Mouse (Mus musculus) liver, embryonic 13.5 days (tissue): ENCODE data around the gene Ccdc113. TPM values are rescaled to one million over a fixed set of nuclear protein-coding genes. Genes with fewer than 3 reads are reported as not detected.

ENCODE experiments used
- ATAC-seq: fragments of 200-750 bp; cut with Nextera tagmentation; 2 replicates; pipeline ENCODE4 v1.8.0; 2017; ENCODE audit warnings: low read depth, mild to moderate bottlenecking, moderate number of reproducible peaks, moderate library complexity
- DNase-seq: peaks from one replicate; pipeline ENCODE4 v3.0.0; 2022
- H3K27ac ChIP-seq: fragments of 300-500 bp; sonication (generic); 2 replicates; pipeline ENCODE4 v1.5.1; 2015; ENCODE audit warnings: moderate library complexity, mild to moderate bottlenecking, inconsistent platforms
- H3K27me3 ChIP-seq: fragments of 300-500 bp; sonication (generic); 2 replicates; pipeline ENCODE4 v1.6.1; 2015; ENCODE audit warnings: mild to moderate bottlenecking, inconsistent platforms
- H3K36me3 ChIP-seq: fragments of 300-500 bp; sonication (generic); 2 replicates; pipeline ENCODE4 v1.6.1; 2015; ENCODE audit warnings: mild to moderate bottlenecking, inconsistent platforms
- H3K4me1 ChIP-seq: fragments of 300-500 bp; sonication (generic); replicated peaks from 2 replicates; pipeline ENCODE4 v1.6.1; 2015; ENCODE audit warnings: inconsistent platforms
- H3K4me2 ChIP-seq: fragments of 300-500 bp; sonication (generic); 2 replicates; pipeline ENCODE4 v1.6.1; 2015; ENCODE audit warnings: inconsistent platforms, mild to moderate bottlenecking, moderate library complexity
- H3K4me3 ChIP-seq: fragments of 300-500 bp; sonication (generic); replicated peaks from 2 replicates; pipeline ENCODE4 v1.5.1; 2015; ENCODE audit warnings: mild to moderate bottlenecking, inconsistent platforms
- H3K9ac ChIP-seq: fragments of 300-500 bp; sonication (generic); 2 replicates; pipeline ENCODE4 v1.6.1; 2015; ENCODE audit warnings: mild to moderate bottlenecking, inconsistent platforms
- H3K9me3 ChIP-seq: fragments of 300-500 bp; sonication (generic); replicated peaks from 2 replicates; pipeline ENCODE4 v1.6.1; 2016; ENCODE audit warnings: inconsistent platforms
- WGBS: fragments of 180-500 bp; shearing (Covaris S2); methylation state at CpG from one replicate; pipeline ENCODE4 v1.1.7; 2015; ENCODE audit not compliant: insufficient replicate concordance; 5-methylcytosine and 5-hydroxymethylcytosine counted together
- polyA plus RNA-seq: library from polyadenylated mRNA; unstranded; fragments of >200 nt; fragmentation: Nextera tagmentation; extraction: Ambion mirVana; gene quantifications from 2 replicates; pipeline ENCODE4 v1.2.1, GENCODE M21; 2015

The Ccdc113 gene
- polyA plus RNA-seq, 1 experiment from 2014 or later: not detected

- DNase-seq (no peak), ATAC-seq (no peak)
- Histone ChIP-seq H3K9me3 (no peaks in the 10 kb centered on the region), H3K9ac (no peak overlapping the region), H3K36me3 (no peaks in the 10 kb centered on the region), H3K4me1 (no peaks in the 10 kb centered on the region; the same call in 1 of the 2 replicates), H3K27ac (no peak overlapping the region), H3K4me3 (no peak overlapping the region), H3K4me2 (no peak overlapping the region), H3K27me3 (no peaks in the 10 kb centered on the region)
- 66% methylated on average over 7 of the region's 7 CpGs for WGBS
These were observed 31.5 kb upstream of the Ccdc113 start for GRCm38 (mm10) chr8:95502431-95502830.

DNA sequence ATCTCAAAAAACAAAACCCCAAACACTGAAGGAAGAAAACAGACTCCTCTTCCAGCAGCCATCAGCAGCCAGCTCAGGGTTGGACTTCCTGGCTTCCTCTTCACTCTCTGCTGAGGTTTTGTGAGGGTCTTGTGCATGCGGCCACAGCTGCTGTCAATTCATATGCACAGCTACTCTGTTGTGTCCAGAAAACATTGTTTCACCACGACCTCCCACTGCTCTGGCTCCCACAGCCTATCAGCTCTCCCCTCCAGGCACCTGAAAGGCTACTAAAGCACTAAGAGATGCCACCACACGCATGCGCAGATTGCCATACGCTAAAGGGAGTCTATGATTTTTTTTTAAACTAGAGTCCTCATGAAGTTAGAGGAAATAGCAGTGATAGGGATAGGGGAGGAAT, 29.1 kb upstream of the Ccdc113 start:
- DNase-seq (no peak), ATAC-seq (no peak)
- H3K36me3 ChIP-seq: no peaks in the 10 kb centered on the region
- no peak overlapping the region for H3K4me2 ChIP-seq
- no peaks in the 10 kb centered on the region for H3K4me1 ChIP-seq
- no peak overlapping the region for H3K27ac ChIP-seq
- H3K9me3 ChIP-seq: no peaks in the 10 kb centered on the region
- H3K4me3 ChIP-seq: no peak overlapping the region
- no peaks in the 10 kb centered on the region for H3K27me3 ChIP-seq
- no peak overlapping the region for H3K9ac ChIP-seq
- WGBS: 60% methylated on average over 5 of the region's 5 CpGs

DNA sequence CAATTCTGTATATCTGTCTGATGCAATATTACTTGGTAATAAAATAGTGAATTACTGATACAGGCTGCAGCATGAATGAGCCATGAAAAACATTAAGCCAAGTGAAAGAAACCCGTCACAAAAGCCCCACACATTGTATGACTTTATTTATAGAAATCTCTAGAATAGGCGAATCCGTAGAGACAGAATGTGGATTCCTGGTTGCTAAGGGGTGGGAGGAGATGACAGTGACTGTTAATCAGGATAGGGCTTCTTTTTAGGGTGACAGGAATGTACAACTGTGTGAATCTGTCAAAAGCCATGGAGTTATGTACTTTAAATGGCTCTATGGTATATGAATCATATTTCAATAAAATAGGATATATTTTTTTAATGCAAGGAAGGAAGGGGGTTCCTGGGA, 28.3 kb upstream of the Ccdc113 start:
- no peaks in the 10 kb centered on the region for H3K36me3 ChIP-seq
- ATAC-seq (no peak), DNase-seq (no peak)
- no peak overlapping the region for H3K9ac ChIP-seq
- H3K4me3 ChIP-seq: no peak overlapping the region
- H3K9me3 ChIP-seq: no peaks in the 10 kb centered on the region
- H3K27ac ChIP-seq: no peak overlapping the region
- WGBS: 67% methylated on average over 3 of the region's 3 CpGs
- H3K27me3 ChIP-seq: no peaks in the 10 kb centered on the region
- H3K4me1 ChIP-seq: no peaks in the 10 kb centered on the region
- H3K4me2 ChIP-seq: no peak overlapping the region

DNA sequence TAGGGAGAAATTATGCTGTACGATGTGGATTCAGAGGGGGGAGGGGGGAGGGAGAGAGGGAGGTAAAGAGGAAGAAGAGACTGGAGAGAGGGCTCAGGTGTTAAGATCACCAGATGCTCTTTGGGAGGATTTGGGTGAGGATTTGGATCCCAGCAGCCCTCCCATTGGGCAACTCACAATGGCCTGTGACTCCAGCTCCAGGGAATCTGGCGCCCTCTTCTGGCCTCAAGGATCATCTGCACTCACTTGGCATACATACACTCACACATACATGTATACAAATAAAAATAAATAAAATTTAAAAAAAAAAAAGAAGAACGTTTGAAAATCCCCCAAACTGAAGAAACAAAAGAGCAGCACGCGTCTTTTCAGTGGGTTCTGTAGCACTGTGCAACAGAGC, 27.6 kb upstream of the Ccdc113 start:
- Histone ChIP-seq H3K4me2 (no peak overlapping the region), H3K9me3 (no peaks in the 10 kb centered on the region), H3K4me1 (no peaks in the 10 kb centered on the region), H3K27me3 (no peaks in the 10 kb centered on the region), H3K4me3 (no peak overlapping the region), H3K9ac (no peak overlapping the region), H3K27ac (no peak overlapping the region), H3K36me3 (no peaks in the 10 kb centered on the region)
- no peak for ATAC-seq
- WGBS: 59% methylated on average over 5 of the region's 5 CpGs
- DNase-seq: no peak

GRCm38 (mm10) chr8:95512257-95512656, 21.6 kb upstream of the Ccdc113 start:
- DNase-seq (no peak), ATAC-seq (no peak)
- H3K4me1 ChIP-seq: no peaks in the 10 kb centered on the region
- no peak overlapping the region for H3K9ac ChIP-seq
- H3K36me3 ChIP-seq: no peaks in the 10 kb centered on the region
- WGBS: 65% methylated on average over 4 of the region's 4 CpGs
- H3K9me3 ChIP-seq: no peaks in the 10 kb centered on the region
- no peak overlapping the region for H3K4me2 ChIP-seq
- H3K27me3 ChIP-seq: no peaks in the 10 kb centered on the region
- H3K4me3 ChIP-seq: no peak overlapping the region
- H3K27ac ChIP-seq: no peak overlapping the region

GRCm38 (mm10) chr8:95513219-95513618, 20.7 kb upstream of the Ccdc113 start:
- DNase-seq (no peak), ATAC-seq (no peak)
- no peak overlapping the region for H3K9ac ChIP-seq
- 63% methylated on average over 4 of the region's 4 CpGs for WGBS
- no peaks in the 10 kb centered on the region for H3K9me3 ChIP-seq
- H3K4me1 ChIP-seq: no peaks in the 10 kb centered on the region
- H3K27ac ChIP-seq: no peak overlapping the region
- no peaks in the 10 kb centered on the region for H3K27me3 ChIP-seq
- no peak overlapping the region for H3K4me2 ChIP-seq
- H3K4me3 ChIP-seq: no peak overlapping the region
- H3K36me3 ChIP-seq: no peaks in the 10 kb centered on the region

- H3K9me3 ChIP-seq: no peaks in the 10 kb centered on the region
- H3K9ac ChIP-seq: no peak overlapping the region
- no peaks in the 10 kb centered on the region for H3K27me3 ChIP-seq
- no peaks in the 10 kb centered on the region for H3K36me3 ChIP-seq
- no peak overlapping the region for H3K4me3 ChIP-seq
- H3K27ac ChIP-seq: no peak overlapping the region
- no peaks in the 10 kb centered on the region for H3K4me1 ChIP-seq
- ATAC-seq (no peak), DNase-seq (no peak)
- H3K4me2 ChIP-seq: no peak overlapping the region
- WGBS: 62% methylated on average over 6 of the region's 6 CpGs
These were observed 17.0 kb upstream of the Ccdc113 start for GRCm38 (mm10) chr8:95516928-95517327.

DNA sequence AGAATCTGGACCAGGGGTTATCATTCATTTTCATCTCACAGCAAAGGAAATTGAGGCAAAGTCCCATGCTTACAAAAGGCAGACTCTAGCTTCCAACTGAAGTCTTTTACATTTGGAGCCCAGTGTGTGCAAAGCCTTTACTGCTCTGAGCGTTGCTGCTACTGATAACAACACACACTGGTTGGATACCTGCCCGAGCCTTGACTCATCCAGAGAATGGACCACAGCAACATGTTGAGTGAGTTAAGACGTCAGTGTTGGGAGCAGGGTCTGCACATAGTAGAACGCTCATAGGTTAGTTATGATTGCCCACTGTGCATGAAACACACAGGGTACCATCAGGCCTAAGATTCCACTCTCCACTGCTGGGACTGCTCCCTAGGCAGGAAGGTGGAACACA, 9.9 kb upstream of the Ccdc113 start:
- no peaks in the 10 kb centered on the region for H3K36me3 ChIP-seq
- no peaks in the 10 kb centered on the region; the same call in 1 of the 2 replicates for H3K27me3 ChIP-seq
- H3K4me2 ChIP-seq: no peak overlapping the region
- H3K4me3 ChIP-seq: no peak overlapping the region
- H3K9me3 ChIP-seq: no peaks in the 10 kb centered on the region
- no peaks in the 10 kb centered on the region for H3K4me1 ChIP-seq
- no peak for DNase-seq
- no peak overlapping the region for H3K9ac ChIP-seq
- 59% methylated on average over 4 of the region's 4 CpGs for WGBS
- ATAC-seq: no peak
- H3K27ac ChIP-seq: no peak overlapping the region

- no peak overlapping the region for H3K4me2 ChIP-seq
- 74% methylated on average over 10 of the region's 10 CpGs for WGBS
- no peak overlapping the region for H3K4me3 ChIP-seq
These were observed 5.7 kb upstream of the Ccdc113 start for GRCm38 (mm10) chr8:95528194-95528593.

GRCm38 (mm10) chr8:95528750-95529310, 5.1 kb upstream of the Ccdc113 start:
- no peak overlapping the region for H3K4me2 ChIP-seq
- no peaks in the 10 kb centered on the region for H3K9me3 ChIP-seq
- ATAC-seq: no peak
- peaks cover 2% of the 10 kb centered on the region; the same call in 1 of the 2 replicates for H3K27me3 ChIP-seq
- no peaks in the 10 kb centered on the region for H3K36me3 ChIP-seq
- WGBS: 55% methylated on average over 9 of the region's 9 CpGs
- H3K4me3 ChIP-seq: no peak overlapping the region
- H3K27ac ChIP-seq: no peak overlapping the region
- no peak for DNase-seq
- no peak overlapping the region for H3K9ac ChIP-seq
- H3K4me1 ChIP-seq: peaks cover 3% of the 10 kb centered on the region

More at GRCm38 (mm10) chr8:95528194-95528593, 5.7 kb upstream of the Ccdc113 start:
- Histone ChIP-seq H3K36me3 (no peaks in the 10 kb centered on the region), H3K27me3 (peaks cover 2% of the 10 kb centered on the region; the same call in 1 of the 2 replicates), H3K4me1 (no peaks in the 10 kb centered on the region), H3K9me3 (no peaks in the 10 kb centered on the region), H3K27ac (no peak overlapping the region), H3K9ac (no peak overlapping the region)
- no peak for ATAC-seq
- DNase-seq: no peak

GRCm38 (mm10) chr8:95532206-95532605, 1.7 kb upstream of the Ccdc113 start:
- WGBS: 67% methylated on average over 4 of the region's 4 CpGs
- Histone ChIP-seq H3K36me3 (no peaks in the 10 kb centered on the region), H3K4me3 (no peak overlapping the region), H3K9ac (no peak overlapping the region), H3K27me3 (0 out of 2 replicates have a peak, but pooled peaks cover 2% of the 10 kb centered on the region), H3K27ac (no peak overlapping the region), H3K9me3 (no peaks in the 10 kb centered on the region), H3K4me1 (peaks cover 7% of the 10 kb centered on the region), H3K4me2 (no peak overlapping the region)
- DNase-seq (no peak), ATAC-seq (no peak)

DNA sequence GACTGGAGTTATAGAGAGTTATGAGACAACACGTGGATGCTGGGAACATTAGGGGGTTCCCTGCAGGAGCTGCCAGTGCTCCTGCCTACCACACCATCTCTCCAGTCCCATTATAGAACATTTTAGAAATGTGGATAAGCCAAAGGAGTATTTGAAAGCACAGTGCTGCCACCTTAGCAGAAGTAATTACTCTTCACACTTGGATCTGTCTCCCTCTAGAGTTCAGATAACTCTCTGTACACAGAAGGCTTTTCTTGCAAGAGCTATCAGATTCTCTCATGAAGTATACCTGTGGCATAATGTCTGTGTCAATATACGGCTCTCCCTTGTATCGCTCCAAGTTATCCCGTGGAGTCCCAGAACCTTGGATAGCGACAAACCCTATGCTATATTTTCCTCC, 5.6 kb downstream of the Ccdc113 start:
- no peak overlapping the region for H3K27ac ChIP-seq
- DNase-seq: no peak

More for the DNA sequence above, 5.6 kb downstream of the Ccdc113 start:
- no peaks in the 10 kb centered on the region for H3K9me3 ChIP-seq
- no peak overlapping the region for H3K9ac ChIP-seq
- H3K4me1 ChIP-seq: no peaks in the 10 kb centered on the region
- no peak overlapping the region for H3K4me2 ChIP-seq
- no peaks in the 10 kb centered on the region for H3K36me3 ChIP-seq
- 74% methylated on average over 5 of the region's 5 CpGs for WGBS
- no peaks in the 10 kb centered on the region for H3K27me3 ChIP-seq
- no peak overlapping the region for H3K4me3 ChIP-seq
- no peak for ATAC-seq
